Mouse (Mus musculus) hindlimb bud, embryonic 11.5 days (tissue): ENCODE measurements around the gene Aldoart2.
"Not testable (repeated sequence)": the region's sequence is repeated elsewhere in the genome, so short reads cannot be mapped to it uniquely, and the experiment has no call there.

Experiments
- DNase-seq: peaks from one replicate; pipeline ENCODE4 v3.0.0-alpha.2; 2012; ENCODE audit warnings: low read depth, low spot score; ENCODE audit errors: extremely low spot score

The Aldoart2 gene

DNA sequence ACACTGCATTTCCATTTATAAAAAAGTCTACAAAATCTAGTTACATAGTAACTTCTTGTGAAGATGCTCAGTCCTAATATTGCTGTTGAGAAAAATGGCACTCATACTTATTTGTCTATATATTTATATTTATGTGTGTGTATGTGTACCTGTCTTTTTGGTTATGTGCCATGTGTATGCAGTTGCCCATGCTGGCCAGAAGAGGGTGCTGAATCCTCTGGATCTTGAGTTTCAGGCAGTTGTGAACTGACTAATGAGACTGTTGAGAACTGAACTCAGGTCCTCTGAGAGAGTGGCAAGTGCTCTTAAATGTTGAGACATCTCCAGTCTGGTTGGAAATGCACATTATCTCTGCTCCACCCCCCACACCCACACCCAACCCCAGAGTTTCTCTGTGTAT lies 8.1 kb downstream of the Aldoart2 start:
- no peak for DNase-seq

DNA sequence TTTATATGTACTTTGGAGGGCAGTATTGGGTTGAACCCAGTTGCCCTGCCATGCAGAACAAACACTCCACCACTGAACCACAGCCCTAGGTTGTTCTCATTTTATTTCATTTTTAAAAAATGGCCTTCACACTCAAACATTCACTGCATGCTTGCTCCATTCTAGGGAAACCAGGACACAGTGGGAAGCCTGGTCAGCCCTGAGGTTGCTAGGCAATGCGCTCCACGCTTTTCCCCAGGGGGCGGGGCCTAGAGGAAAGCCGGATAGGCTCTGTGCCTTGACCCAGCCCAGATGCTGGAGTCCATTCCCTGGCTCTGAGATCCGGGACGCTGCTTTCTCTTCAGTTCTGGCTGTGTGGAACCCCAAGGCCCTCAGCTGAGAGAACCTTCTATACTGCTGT lies 8.8 kb downstream of the Aldoart2 start:
- DNase-seq = no peak

- DNase-seq = not testable (repeated sequence)
Measured at GRCm38 (mm10) chr12:55586936-55587335, 21.9 kb downstream of the Aldoart2 start.

DNA sequence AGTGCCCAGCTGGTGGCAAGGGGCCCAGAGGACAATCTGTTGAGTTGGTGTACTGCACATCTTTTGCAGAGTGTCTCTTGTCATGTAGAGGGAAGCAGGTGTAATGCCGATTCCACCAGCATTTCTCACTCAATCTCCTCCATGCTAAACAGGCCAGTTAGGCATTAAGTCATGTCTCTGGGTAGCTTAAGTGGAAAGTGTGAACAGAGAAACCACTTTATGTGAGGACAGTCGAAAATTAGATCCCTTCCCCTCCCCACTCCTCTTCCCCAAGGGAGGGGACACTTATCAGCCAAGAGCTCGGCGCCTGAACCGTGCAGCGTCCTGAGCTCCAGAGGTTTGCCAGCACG lies 33.5 kb downstream of the Aldoart2 start:
- DNase-seq = no peak

GRCm38 (mm10) chr12:55598887-55599561 lies 34.0 kb downstream of the Aldoart2 start, which contains the start of gene Insm2:
TSS of gene Insm2 (plus strand) at chr12:55599427.
- DNase-seq = no peak

GRCm38 (mm10) chr12:55599639-55600502 lies 34.8 kb downstream of the Aldoart2 start:
- DNase-seq = no peak

GRCm38 (mm10) chr12:55600503-55600994 lies 35.5 kb downstream of the Aldoart2 start:
- no peak for DNase-seq

DNA sequence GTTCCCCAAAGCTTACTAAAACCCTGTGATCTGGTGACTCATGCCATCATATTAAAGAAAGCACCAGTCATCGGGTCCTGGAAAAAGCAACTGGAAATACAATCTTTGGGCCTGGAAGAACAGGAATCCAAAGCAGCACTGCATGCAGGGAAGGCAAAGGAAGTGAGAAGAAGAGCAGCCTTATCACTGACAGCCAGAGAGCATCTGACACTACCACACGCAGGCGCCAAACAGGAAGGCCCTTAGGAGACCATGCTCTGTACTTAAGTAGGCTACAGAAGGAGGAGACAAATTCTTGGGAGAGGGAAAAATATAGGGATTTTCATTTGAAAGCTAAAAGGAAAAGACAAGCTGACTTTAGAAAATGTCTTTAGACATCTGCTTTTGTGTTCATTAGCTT lies 39.4 kb downstream of the Aldoart2 start:
- DNase-seq = no peak

GRCm38 (mm10) chr12:55607902-55608301 lies 42.9 kb downstream of the Aldoart2 start:
- no peak for DNase-seq

GRCm38 (mm10) chr12:55610812-55611211 lies 45.8 kb downstream of the Aldoart2 start:
- no peak for DNase-seq
